Mouse (Mus musculus) liver, postnatal 0 days (tissue): ENCODE measurements around the gene Fosb. TPM values are rescaled to one million over a fixed set of nuclear protein-coding genes. Genes with fewer than 3 reads are reported as not detected.

ENCODE experiments used
- ATAC-seq: fragments of 200-750 bp; cut with Nextera tagmentation; 2 replicates; pipeline ENCODE4 v1.8.0; 2017; ENCODE audit warnings: mild to moderate bottlenecking, moderate library complexity
- DNase-seq: peaks from one replicate; pipeline ENCODE4 v3.0.0-alpha.2; 2016
- H3K27ac ChIP-seq: fragments of 300-500 bp; sonication (generic); 2 replicates; pipeline ENCODE4 v1.5.1; 2014; ENCODE audit warnings: antibody characterized with exemption, moderate library complexity, mild to moderate bottlenecking, low read depth
- H3K27me3 ChIP-seq: fragments of 300-500 bp; sonication (generic); 2 replicates; pipeline ENCODE4 v1.6.1; 2014; ENCODE audit warnings: low read length, control low read depth, mixed read lengths; ENCODE audit not compliant: insufficient read depth
- H3K36me3 ChIP-seq: fragments of 300-500 bp; sonication (generic); replicated peaks from 2 replicates; pipeline ENCODE4 v1.6.1; 2014; ENCODE audit warnings: mild to moderate bottlenecking, control low read depth, low read length, moderate library complexity, mixed read lengths; ENCODE audit not compliant: insufficient read depth
- H3K4me1 ChIP-seq: fragments of 300-500 bp; sonication (generic); 2 replicates; pipeline ENCODE4 v1.6.1; 2014; ENCODE audit warnings: antibody characterized with exemption, mild to moderate bottlenecking, control low read depth; ENCODE audit not compliant: insufficient read depth
- H3K4me2 ChIP-seq: fragments of 300-500 bp; sonication (generic); 2 replicates; pipeline ENCODE4 v1.6.1; 2014; ENCODE audit warnings: low read depth, mild to moderate bottlenecking, low read length, moderate library complexity, mixed read lengths
- H3K4me3 ChIP-seq: fragments of 300-500 bp; sonication (generic); 2 replicates; pipeline ENCODE4 v1.5.1; 2014; ENCODE audit warnings: low read depth, low read length
- H3K9ac ChIP-seq: fragments of 300-500 bp; sonication (generic); replicated peaks from 2 replicates; pipeline ENCODE4 v1.6.1; 2014; ENCODE audit warnings: mild to moderate bottlenecking, moderate library complexity
- H3K9me3 ChIP-seq: fragments of 300-500 bp; sonication (generic); 2 replicates; pipeline ENCODE4 v1.6.1; 2016; ENCODE audit warnings: mild to moderate bottlenecking, control low read depth, low read length, mixed read lengths
- CTCF ChIP-seq: sonication (generic); IDR thresholded peaks from 2 replicates; pipeline ENCODE4 v1.5.1; 2016; ENCODE audit warnings: antibody characterized with exemption, low read depth
- EP300 ChIP-seq: IDR thresholded peaks from 2 replicates; pipeline ENCODE4 v1.6.1; 2016; ENCODE audit warnings: antibody characterized with exemption, low read depth, mild to moderate bottlenecking
- WGBS: fragments of 180-500 bp; shearing (Covaris S2); extraction: QIAGEN DNeasy Blood & Tissue Kit; methylation state at CpG from one replicate; pipeline ENCODE4 v1.1.7; 2014; ENCODE audit not compliant: insufficient replicate concordance; 5-methylcytosine and 5-hydroxymethylcytosine counted together
- polyA plus RNA-seq: library from polyadenylated mRNA; unstranded; fragments of >200 nt; fragmentation: Nextera tagmentation; extraction: Ambion mirVana; gene quantifications from 2 replicates; pipeline ENCODE4 v1.2.1, GENCODE M21; 2015

The Fosb gene
- polyA plus RNA-seq = 0.06 TPM in 1 of 2 replicates, not detected in the other

DNA sequence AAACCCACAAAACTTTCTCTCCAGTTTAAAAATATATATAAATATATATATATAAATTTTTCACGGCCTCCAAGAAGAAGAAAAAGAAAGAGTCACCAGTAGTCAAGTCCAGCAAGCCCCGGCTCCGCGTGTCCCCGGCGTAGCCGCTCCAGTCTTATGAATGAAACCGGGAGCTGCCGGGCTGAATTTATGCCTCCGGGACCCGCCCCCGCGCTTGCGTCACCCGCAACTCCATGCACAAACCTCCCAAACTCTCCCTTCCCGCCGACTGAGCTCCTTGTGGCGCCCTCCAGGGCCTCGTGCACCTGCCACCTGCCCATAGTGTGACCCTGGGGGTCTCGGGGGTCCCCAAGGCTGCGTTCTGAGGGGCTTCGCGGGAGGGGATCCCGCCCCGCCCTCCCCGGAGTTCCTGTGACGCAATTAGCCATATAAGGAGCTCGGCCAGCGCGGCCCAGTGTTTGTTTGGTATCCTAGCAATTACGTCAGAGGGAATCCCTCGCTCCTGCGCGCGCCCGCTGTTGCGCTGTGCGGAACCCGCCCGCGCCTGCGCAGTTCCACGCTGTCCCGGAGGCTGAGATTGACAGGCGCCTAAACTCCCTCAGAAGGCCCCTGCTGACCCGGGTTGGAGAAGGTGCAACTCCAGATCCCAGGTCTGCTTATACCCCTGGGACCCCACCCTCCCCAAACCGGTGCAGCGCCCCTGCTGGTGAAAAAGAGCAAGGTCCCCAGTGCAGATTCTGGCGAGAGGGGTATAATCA lies at the start of gene Fosb:
Fosb (minus strand) TSS at position 168 of the 758 bp plus-strand sequence.
- peak; percentile 59 for TF ChIP-seq CTCF
- peak; percentile 52; the same call in 1 of the 2 replicates for TF ChIP-seq EP300
- ATAC-seq = peak; percentile 84
- Histone ChIP-seq H3K9ac (peak within 1 kb of the TSS; percentile 45), H3K4me1 (peaks cover 18% of the 10 kb centered on the region), H3K4me2 (peak within 1 kb of the TSS; percentile 98), H3K4me3 (peak within 1 kb of the TSS; percentile 53), H3K9me3 (no peaks in the 10 kb centered on the region), H3K27me3 (peaks cover 30% of the 10 kb centered on the region), H3K27ac (no peak within 1 kb of the TSS), H3K36me3 (no peaks in the 10 kb centered on the region)
- peak; percentile 94 for DNase-seq
- WGBS = under 1% methylated on average over 49 of the region's 49 CpGs

DNA sequence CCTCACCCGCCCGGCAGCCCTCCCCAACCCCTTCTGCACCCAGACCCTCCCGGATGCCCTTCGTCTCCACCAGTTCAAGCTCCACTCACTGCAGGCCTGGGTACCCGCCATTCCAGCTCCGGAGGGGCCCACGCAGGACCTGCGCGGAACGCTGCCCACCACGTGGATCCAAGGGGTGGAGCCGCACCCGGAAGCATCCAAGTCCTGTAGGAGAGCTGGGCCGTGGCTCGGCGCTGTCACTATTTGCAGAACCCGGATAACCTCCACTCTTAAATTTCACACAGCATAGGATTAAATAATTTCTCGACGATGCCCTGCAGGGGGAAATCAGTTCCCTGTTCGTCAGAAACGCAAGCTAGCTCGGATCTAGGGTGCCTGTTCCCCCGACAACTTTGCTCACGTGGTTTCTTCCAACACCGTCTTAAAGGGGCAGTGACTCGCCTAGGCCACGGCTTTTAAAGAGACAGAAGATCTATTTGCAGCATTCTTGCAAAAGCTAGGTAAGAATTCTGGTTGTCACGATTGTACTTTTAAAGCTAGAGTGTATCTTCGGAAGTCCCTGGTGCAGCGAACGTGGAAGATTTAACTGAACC lies 49.5 kb upstream of the Fosb start, which contains the start of the genes Cd3eap and Ppp1r13l:
Cd3eap (minus strand) TSS at position 185 of the 593 bp plus-strand sequence.
Ppp1r13l (plus strand) TSS at position 451 of the 593 bp plus-strand sequence.
- WGBS = 0% methylated on average over 30 of the region's 31 CpGs
- TF ChIP-seq CTCF (no peak), EP300 (peak; percentile 82)
- Histone ChIP-seq H3K27ac (peak within 1 kb of the TSS; percentile 67), H3K4me2 (peak within 1 kb of the TSS; percentile 99), H3K4me1 (peaks cover 46% of the 10 kb centered on the region), H3K36me3 (peaks cover 16% of the 10 kb centered on the region), H3K4me3 (peak within 1 kb of the TSS; percentile 65), H3K9me3 (no peaks in the 10 kb centered on the region), H3K9ac (peak within 1 kb of the TSS; percentile 63), H3K27me3 (no peaks in the 10 kb centered on the region)
- ATAC-seq = peak; percentile 70
- DNase-seq = peak; percentile 88

DNA sequence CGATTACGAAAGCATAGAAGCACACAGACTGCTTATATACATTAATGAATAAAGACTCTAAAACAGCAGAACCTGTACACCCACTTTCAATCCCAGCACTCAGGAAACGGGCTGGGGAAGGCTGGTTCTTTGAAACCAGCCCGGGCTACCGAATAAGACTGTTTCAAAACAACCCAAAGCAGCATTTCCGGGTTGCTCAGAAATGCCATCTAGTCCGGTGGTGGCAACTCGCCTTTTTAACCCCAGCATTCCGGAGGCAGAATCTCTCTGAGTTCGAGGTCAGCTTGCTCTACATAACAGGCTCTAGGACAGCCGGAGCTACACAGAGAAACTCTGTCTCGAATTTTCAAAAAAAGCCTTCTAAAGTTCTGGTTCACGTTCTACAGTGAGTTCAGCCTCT lies 48.8 kb upstream of the Fosb start:
- Histone ChIP-seq H3K27me3 (no peaks in the 10 kb centered on the region), H3K4me1 (peaks cover 46% of the 10 kb centered on the region), H3K27ac (no peak overlapping the region), H3K4me2 (peak overlapping the region; percentile 99), H3K9me3 (no peaks in the 10 kb centered on the region), H3K9ac (peak overlapping the region; percentile 63), H3K36me3 (peaks cover 16% of the 10 kb centered on the region), H3K4me3 (peak overlapping the region; percentile 65)
- DNase-seq = no peak
- 9% methylated on average over 13 of the region's 13 CpGs for WGBS
- no peak for TF ChIP-seq EP300
- TF ChIP-seq CTCF = no peak
- ATAC-seq = no peak

DNA sequence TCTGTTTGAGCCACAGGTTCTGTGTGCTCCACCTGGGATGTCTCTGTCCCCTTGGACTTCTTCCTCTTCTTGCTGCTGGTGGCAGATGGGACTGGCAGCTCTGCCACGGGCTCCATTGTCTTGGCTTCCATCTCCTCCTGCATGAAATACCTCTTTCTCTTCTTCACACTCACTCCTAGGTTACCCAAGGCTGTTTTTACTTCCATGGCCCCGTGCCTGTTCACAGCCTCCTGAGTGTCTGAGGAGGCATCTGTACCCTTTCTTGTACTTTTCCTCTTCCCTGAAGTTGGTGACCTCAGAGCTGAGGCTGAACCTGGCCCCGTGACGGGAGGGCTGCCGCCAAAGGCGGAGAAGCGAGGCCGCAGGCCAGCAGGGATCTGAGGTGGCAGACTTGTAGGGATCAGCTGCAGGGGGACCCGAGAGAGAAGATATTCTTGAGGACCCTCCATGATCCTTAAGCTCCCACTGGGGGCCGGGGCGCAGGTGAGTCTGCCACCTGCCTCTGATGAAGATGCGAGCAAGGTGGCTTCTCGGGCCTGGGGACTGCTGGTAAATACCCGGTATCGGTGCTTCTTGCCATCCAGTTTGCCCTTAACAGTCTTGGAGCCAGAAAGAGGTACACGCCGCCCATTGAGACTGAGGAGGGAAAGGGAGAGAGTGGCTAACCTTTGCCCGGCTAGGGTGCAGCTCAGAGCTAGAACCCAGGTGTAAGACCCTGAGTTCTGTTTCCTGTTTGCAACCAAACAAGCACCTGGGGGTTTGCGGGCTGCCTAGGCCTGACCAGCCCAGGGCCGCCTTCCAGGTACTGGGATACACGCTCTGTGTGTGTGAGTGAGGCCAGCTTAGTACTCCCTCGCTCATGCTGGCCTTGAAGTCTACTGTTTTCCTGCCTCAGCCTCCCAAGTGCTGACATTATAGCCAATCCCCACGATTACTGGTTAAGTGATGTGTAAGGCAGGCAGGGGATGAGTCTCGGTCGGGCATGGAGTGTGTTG lies 47.8 kb upstream of the Fosb start:
- DNase-seq (no peak), ATAC-seq (no peak)
- peaks cover 45% of the 10 kb centered on the region for H3K4me1 ChIP-seq
- no peaks in the 10 kb centered on the region for H3K9me3 ChIP-seq
- no peak overlapping the region for H3K27ac ChIP-seq
- no peaks in the 10 kb centered on the region for H3K27me3 ChIP-seq
- H3K9ac ChIP-seq = peak overlapping the region; percentile 63; the same call in 1 of the 2 replicates
- H3K36me3 ChIP-seq = peaks cover 16% of the 10 kb centered on the region
- TF ChIP-seq EP300 (no peak), CTCF (no peak)
- no peak overlapping the region for H3K4me3 ChIP-seq
- WGBS = 84% methylated on average over 25 of the region's 25 CpGs
- peak overlapping the region; percentile 99; the same call in 1 of the 2 replicates for H3K4me2 ChIP-seq

DNA sequence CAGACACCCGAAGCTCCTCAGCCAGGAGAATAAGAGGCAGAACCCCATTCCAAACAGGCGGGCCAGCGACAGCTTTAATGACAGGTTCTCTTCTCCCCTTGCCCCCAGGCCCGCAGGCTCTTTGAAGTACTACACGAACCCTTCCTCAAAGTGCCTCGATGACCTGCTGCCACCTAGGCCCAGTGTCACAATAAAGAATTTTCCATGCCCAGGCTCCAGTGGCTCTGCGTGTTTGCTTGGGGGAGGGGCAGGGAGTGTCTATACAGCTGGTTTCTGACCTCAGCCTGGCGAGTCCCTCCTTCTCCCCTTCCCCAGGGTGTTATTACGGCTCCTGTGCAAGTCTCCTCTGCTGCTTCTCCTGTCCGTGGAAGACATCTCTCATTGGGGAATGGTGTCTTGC lies 46.5 kb upstream of the Fosb start:
- Histone ChIP-seq H3K36me3 (peaks cover 16% of the 10 kb centered on the region), H3K27ac (no peak overlapping the region), H3K4me2 (no peak overlapping the region), H3K9me3 (no peaks in the 10 kb centered on the region), H3K9ac (no peak overlapping the region), H3K27me3 (no peaks in the 10 kb centered on the region), H3K4me3 (no peak overlapping the region), H3K4me1 (peaks cover 31% of the 10 kb centered on the region)
- 70% methylated on average over 10 of the region's 10 CpGs for WGBS
- no peak for TF ChIP-seq CTCF
- TF ChIP-seq EP300 = no peak
- ATAC-seq (no peak), DNase-seq (no peak)
